Mouse (Mus musculus) frontal cortex, postnatal 36 days (tissue): ENCODE results near the gene Gins2.

Experiments
- DNase-seq, 2 experiments: peaks; one replicate each; pipeline ENCODE4 v3.0.0; 2022; ENCODE audit warnings: low spot score in 2 of 2

Gene Gins2

DNA sequence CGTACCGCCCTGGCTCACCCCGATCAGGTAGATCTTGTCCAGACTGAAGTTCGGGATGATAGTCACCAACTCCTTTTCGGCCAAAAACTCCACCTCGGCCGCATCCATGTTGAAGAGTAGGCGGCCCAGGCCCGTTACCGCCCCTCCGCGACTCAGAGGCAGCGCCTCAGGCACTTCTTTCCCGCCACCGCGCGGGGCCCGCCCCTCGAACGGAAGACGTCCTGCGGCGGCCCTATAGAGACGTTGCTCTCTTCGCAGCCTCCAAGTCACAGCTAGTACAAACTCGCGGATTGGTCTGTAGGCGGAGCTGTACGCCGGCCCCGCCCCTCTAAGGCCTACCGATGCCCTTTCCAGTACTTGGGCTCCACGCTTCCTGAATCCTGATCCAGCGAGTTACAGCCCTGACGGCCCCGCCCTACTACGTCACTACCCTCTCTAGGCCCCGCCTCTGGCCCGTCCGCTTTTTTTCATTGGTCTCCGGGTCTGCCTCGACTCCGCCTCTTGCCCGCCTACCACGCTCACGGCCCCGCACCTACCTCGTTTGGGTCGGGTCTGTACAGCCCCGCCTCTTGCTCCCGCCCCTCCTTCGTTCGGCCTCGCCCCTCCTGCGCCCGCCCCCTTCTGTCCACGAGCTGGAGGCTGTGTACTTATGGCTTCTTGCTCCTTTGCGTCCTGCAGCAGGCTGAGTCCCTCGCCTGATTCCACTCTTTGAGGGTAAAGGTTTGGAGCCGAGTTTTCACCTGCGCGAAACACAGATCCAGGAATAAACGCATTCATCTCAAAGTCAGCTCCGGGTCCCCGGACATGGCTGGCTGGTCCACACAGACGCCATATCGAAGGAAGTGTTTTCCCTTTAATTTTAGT, at the start of gene Gins2:
Gene Gins2, minus strand, starts transcription at position 397 of the 864 bp plus-strand sequence.
- peak; percentile 99 for DNase-seq

DNA sequence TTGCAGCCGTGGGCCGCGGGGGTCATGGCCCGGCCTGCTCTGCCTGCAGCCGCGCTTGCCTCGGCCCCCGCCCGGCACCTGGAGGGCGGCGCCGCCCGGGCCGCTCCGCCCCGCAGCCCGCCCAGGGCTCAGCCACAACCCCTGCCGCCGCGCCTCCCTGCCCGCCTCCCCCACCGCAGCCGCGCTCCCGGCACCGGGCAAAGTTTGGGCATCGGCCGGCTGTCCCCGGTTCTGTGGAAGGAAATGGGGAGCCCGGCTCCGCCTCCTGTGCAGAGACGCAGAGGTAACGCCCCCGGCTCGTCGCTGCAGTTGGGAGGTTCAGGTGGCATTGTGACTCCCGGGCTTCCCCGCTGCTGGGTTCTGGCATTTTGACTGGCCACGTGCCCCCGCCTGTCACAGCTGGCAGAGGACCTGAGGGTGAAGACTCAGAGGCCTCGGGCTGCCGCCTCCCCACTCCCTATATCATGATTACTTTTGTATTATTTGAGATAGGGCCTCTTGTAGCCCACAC, 45.3 kb upstream of the Gins2 start:
- DNase-seq = peak in 1 of 2 experiments; percentile 37

DNA sequence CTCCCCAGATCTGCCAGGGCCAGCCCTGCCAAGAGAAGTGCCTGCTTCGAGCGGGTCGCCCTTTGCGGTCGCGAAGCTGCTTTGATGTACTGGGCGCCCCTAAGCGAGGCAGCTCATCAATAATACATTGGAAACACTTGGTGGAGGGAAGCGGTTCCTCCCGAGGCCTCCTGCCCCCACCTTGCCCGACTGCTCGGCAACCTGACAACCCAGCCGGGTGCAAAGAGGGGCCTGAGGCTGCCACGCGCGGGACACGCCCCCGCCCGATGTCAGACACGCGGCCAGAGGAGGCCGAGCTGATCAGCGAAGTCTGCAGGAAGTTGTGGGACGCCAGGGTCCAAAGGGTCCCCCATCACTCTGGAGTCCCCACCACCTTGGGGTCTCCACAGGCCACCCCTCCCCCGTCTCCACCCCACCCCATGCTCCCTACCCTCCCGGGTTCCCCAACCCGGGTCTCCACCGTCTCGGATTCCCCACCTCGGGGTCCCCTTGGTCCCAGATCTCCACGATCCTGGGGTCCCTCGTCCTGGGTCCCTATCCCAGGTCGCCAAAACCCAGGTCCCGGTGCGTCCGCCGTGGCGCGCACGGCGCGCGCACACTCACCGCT, 44.7 kb upstream of the Gins2 start:
- no peak for DNase-seq

DNA sequence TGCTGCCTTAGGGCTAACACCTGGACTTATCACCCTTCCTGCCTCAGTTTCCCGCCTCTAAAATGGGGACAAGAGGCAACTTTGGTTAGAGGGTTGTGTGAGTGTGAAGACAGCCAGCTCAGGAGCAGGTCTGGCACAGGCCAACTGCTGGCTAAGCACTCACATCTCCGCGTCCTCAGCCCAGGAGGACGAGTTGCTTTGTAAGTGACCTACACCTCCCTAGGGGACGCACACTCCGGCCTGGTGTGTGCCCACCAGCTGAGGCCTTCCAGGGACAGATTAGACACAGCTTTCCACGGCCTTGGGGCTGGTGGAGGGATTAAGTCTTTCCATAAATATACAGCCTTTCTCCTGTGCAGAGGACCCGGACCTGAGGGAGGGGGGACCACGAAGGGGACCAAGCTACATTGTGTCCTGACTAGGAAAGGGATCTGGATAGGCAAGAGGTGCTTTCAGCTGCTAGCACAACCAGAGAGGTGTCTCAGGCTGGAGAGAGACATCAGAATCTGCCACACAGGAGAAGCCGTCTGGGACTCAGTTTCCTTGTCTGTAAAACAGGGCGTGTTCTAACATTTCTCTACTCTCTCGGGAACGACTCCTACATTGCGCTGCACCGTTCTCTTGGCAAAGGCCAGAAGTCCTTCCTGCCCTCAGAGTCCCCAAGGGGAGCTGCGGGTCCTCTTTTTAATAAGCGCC, 44.0 kb upstream of the Gins2 start:
- DNase-seq = no peak

DNA sequence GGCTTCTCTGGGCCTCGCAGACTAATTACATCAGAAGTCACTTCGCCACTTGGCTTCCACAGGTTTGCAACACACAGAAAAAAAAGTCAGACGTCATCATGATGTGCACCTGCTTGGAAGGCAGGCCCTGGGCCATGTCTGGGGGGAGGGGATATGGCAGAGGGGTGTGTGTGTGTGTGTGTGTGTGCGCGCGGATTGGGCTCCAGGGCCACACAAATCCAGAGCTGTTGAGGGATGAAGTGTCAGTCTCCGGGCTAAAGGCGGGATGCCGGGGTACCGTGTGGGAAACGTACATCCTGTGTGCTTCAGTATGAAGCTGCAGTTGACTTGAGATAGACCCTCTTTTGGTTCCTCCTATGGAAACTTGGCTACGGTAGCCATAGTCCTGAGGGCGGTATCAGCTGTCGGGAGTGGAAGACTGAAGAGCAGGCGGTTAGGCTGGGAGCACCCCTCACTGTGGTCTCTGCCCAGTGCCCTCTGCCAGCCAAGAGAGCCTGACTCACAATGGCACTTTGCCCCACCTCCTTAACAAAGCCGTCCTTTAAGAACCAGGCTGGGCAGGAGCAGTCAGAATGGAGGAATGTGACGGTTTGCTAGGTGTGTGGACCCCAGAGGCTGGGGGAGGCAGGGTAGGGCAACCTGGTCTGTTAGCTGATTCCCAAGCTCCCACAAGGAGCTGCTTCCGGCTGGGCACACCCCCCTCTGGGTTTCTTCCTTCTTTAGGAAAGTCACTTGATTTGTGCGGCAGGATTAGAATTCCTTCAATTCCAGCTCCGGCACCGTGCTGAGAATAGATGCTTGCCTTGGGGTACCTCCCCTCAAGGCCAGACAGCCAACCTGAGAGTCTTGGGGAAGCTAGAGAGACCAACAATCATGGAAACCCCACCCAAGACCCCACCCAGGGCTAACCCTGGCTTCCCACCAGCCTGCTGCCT, 42.6 kb upstream of the Gins2 start:
- DNase-seq = peak in 1 of 2 experiments; percentile 13

DNA sequence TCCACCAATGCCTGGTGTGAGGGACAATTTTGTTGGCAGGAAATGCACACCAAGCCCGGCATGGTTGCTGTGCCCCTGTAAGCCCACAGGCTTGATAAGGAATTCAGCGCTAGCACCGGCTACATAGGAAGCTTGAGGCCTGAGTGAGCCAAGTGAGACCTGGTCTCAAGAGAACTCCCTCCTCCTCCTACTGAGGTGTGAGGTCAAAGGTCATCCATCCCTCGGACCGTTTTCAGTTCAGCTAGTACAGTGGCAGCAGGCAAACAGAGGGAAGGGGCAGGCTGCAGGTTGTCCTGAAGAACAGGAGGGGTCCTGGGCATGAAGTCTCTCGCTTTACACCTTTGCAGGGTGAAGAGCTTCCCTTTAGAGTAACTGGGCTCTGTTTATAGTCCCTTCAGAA, 41.7 kb upstream of the Gins2 start:
- no peak for DNase-seq

DNA sequence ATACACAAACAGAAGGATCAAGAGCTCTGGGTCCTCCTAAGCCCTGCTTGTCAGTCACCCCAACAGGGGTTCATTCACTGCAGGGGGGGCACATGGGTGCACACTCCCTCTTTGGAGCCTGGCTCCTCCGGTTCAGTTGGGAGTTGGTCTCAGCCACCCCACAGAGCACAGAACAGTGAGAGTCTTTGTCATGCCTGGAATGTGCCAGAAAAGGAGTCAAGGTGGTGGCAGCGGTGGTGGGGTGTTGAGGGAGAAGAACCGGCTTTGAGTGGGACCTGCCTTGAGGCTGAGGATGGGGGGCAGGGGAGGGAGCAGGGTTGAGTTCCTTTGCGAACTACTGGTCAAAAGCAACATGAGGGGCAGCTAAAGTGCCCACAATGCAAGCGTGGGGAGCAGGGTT, 40.9 kb upstream of the Gins2 start:
- no peak for DNase-seq

DNA sequence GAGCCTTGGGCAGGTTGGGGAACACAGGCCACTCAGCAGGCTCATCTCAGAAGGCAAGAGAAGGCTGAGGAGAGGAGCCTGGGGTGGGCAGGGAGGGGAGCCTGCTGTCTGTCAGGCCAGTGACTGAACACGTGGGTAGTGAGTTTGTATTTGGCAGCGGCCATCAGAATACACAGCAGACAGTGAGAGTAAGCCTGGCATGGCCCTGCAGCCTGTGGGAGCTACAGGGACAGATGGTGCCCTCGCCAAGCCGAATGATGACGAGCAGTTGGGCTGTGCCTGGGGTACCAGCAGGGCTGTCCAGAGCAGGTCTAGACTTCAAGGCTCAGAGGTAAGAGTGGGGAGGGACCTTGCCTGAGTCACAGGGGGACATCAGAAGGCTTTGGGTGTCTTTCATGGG, 38.2 kb upstream of the Gins2 start:
- DNase-seq = no peak

DNA sequence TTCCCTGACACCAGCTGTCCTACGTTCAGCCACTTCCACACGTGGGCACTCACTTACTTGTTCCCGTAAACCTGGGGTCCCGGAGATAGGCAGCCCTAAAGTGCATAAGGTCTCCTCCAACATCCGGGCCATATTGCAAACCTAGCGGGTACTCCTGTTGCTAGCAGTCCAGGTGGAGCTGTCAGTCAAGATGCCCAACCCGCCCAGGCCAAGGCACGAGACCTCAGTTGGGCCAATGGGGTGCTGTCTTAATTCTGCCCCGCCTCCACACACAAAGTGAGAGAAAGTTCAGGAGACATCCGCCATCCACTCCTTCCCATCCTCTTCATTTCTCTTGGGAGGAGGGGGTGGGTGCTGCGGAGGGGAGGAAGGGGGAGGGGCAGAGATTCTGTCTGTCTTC, 37.4 kb upstream of the Gins2 start:
- no peak for DNase-seq

DNA sequence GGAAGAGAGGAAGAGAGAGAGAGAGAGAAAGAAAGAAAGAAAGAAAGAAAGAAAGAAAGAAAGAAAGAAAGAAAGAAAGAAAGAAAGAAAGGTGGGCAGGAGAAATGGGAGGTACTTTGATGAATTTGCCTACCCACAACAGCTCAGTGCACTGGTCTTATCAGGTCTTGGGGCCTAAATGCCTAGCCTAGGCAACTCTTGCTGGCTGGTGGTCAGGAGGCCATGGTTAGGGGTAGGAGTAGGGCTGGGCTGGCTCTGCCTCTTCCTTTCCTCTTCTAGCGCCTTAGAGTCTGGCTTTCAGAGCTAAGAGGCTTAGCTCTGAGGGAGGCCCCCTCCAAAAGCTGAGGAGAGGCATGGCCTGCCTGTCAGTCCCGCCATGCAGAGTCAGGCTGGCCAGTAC, 34.5 kb upstream of the Gins2 start:
- DNase-seq = no peak

DNA sequence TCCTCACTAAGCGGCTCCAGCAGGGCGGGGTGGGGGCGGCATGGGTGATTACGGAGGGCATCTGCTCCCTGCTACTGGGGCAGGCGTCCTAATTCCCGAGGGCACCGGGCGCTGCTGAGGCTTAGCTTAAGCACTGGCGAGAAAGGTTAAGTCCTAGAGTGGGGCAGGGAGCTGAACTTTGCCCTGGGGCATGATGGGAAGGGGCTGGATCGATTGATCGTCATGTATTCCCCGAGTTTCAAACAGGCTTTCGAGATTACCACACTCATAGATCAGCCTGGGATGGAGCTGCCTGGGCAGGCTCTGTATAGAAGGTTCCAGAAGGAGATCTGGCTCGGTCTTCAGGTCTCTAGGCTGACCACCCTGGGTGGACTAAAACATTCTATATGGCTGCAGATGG, 33.1 kb upstream of the Gins2 start:
- no peak for DNase-seq

DNA sequence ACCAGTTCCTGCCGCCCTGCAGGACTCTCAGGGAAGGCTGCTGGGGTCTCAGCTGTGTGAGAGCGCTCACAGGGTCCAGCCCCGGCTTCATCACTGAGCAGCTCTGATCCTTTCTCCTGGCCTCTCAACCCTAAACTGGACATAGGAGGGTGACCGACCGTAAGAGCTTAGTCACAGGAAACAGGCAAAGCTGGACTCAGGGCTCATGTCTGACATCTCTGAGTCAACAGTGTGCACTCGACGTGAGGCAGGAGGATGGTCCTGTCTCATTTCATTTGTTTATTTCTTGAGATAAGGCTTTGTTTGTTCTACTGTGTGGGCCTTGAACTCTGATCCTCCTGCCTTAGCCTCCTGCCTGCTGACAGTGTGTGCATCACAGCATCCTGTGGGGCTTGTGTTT, 31.3 kb upstream of the Gins2 start:
- DNase-seq = no peak

DNA sequence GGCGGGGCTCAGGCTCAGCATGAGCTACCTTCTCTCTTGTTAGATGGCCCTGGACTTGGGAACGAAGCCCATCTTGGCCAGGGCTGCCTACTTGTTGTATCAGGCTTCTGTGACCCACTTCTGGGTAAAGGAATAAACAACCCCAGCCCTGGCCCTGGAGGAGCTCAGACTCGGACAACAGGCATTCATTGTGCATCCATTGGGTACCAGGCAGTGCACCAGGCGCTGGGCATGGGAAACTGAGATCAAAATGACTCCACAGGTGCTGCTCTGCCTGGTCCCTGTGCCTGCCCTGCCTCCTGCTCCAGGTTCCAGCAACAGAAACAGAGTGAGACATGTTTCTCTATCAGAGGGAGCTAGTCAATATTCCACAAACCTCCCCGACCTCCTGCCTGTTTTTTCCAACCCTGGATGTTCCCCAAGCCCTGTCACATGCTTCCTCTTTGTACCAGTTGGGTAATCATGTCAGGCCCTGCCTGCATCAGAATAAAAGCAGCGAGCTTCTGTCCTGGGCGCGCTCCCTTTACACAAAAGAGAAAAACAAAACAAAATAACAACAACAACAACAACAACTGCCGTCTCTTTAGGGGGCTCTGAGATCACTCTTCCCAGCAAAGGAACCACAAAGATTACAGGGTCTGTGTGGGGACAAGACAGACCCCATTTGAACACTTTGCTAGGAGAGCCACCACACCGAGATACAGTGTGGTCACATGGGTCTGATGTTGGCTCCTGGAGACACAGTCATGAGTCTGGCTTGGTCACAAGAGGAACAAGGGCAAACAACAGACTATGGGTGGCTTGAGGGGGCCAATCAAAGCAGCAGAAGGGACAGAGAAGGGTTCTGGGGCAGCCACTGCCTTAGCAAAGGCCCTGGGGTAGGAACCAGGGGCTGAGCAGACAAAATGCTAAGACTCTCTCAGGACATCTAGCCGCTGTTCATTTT, 30.4 kb upstream of the Gins2 start:
- peak; percentile 37 to 59 for DNase-seq

DNA sequence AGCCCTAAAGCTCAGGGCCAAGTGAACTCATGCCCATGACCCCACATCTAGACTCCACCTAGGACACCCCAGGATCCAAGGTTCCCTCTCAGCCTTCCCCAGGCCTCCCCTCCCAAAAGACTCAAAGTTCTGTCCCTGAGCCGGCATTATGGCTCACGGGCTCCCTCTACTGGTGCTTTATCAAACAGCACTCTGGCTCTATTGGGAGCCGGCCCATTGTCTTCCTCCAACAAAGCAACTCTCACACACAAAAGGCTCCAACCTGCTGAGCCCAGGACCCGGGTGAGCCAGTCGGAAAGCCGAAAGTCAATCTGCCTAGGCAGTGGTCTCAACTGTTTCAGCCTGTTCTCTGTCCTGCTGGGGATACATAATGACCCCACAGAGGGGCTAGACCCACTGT, 29.0 kb upstream of the Gins2 start:
- DNase-seq = peak; percentile 61 to 66

DNA sequence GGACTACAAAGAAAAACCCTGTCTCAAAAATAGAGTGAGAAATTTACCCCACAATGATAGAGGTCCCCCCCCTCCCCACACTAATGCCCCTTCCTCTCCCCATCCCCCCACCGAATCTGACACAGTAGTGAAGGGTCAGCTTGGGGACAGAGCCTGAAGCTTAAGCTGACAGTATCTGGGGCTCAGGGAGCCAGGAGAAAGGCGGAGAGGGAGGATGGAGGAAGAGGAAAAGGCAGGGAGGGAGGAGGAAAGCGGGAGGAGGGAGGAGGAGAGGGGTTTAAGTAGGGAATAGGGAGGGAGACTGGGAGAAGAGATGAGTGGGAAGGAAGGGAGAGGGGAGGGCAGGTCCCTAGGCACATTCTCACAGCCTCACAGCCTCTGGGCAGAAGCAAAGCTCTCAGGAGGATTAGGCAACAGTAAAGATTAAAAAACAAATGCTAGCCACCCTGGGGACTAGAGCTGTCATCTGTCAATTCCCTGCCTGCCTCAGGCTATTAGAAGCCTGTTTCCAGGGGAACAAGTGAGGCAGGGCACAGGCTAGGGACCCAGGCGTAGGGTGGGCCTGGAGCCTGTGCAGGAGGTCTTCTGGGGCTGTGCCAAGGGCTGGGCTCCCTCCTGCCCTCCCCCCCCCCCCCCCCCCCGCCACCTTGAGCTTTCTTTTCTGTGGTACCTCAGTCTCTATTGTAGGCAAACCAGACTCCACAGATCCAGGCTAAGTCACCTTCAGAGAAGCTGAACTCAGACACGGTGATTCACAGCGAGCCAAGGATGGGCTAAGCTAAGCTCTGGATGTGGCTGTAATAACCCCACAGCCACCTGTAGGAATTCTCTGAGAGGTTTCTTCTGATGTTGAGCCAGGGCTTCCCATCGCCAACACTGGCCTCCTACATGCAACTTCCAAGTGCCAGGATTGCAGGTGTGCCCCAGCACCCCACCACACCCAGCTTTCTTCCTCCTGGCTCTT, 27.8 kb upstream of the Gins2 start:
- DNase-seq = no peak

DNA sequence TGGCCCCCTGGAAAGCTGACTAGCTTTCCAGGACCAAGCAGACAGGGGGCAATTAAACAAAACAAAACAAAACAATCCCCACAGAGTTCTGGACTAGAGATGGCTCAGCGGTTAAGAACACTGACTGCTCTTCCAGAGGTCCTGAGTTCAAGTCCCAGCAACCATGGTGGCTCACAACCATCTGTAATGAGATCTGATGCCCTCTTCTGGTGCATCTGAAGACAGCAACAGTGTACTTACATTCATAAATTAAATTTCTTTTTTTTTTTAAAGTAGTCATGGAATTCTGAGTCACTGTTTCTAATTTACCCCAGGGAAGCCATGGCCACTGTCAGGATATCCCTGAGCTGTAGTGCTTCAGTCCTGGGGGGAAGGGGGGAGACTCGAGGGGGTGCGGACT, 25.4 kb upstream of the Gins2 start:
- DNase-seq = no peak

DNA sequence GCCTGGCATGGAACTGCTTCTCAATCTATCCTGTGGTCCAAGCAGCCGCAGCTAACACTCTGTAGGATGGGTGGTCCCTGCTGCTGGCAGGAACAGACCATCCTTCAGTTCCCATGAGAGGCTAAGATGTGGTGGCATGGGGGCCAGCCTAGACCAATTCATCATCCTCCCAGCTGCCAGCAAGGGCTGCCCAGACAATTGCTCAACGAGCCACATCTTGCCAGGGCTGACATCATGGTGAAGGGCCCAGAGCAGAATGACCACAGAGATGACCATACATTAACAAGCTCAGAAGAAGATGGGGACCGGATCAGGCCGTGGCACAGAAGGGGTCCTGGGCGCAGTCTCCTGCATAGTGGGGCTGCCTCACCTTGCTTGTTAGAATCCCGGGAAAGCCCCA, 21.7 kb upstream of the Gins2 start:
- no peak for DNase-seq

DNA sequence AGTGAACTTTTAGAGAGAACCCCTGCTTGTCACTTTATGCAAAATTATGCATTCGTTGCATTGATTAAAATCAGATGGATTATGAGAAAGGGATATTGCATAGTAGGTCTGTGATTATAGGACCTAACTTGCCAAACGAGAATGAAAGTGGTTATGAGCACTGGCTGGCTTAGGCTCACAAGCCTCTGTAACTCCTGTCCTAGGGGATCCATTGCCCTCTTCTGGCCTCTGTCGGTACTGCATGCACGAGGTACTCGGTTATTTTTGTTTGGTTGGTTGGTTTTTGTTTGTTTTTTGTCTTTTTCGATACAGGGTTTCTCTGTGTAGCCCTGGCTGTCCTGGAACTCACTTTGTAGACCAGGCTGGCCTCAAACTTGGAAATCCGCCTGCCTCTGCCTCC, 18.8 kb upstream of the Gins2 start:
- peak; percentile 80 for DNase-seq

DNA sequence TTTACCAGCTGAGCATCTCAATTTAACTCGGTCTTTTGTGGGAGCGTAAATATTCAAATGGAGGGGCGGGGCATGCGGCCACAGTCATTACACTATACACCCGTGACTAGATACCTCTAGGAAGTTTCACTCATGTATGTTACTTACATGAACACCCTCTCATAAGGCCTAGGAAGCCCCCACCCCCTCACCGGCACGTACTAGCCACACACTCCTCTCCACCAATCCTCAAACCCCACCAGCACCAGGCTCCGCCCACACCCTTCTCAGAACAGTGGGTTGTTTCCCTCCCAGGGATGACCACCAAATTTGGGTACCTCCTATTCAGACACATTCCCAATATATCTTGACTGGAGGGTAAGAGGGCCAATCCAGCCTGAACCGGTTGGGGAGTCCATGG, 18.4 kb upstream of the Gins2 start:
- DNase-seq = no peak
